Mouse (Mus musculus): ENCODE measurements around the gene Tbx2. TPM values are rescaled to one million over a fixed set of nuclear protein-coding genes. Genes with fewer than 3 reads are reported as not detected.

The Tbx2 gene
- polyA plus RNA-seq, 1 experiment from 2014 or later = 11.3 TPM

GRCm38 (mm10) chr11:85888451-85888961, 56.2 kb downstream of the Tbx2 start:
- Histone ChIP-seq H3K36me3 (ENCODE audit: control insufficient read depth, insufficient read depth, low read length) (0 out of 2 replicates have a peak, but pooled peaks cover 2% of the 10 kb centered on the region), H3K4me2 (ENCODE audit: low read depth, severe bottlenecking) (peak overlapping the region; percentile 53), H3K9ac (ENCODE audit: low read length) (peak overlapping the region; percentile 97), H3K27me3 (ENCODE audit: control insufficient read depth, insufficient read depth, low read length) (peaks cover 37% of the 10 kb centered on the region), H3K27ac (replicated peaks; ENCODE audit: low read depth, low read length) (peak overlapping the region; percentile 94), H3K4me3 (ENCODE audit: low read depth, low read length) (peak overlapping the region; percentile 61), H3K9me3 (ENCODE audit: control insufficient read depth, low read length) (no peaks in the 10 kb centered on the region), H3K4me1 (ENCODE audit: control insufficient read depth, insufficient read depth, low read length) (peaks cover 22% of the 10 kb centered on the region)
- 3% methylated on average over 26 of the region's 26 CpGs for WGBS
- ATAC-seq (ENCODE audit: insufficient number of reproducible peaks, low FRiP score, low TSS enrichment, low read depth) (no peak), DNase-seq (ENCODE audit: low spot score) (peak; percentile 71)

- Histone ChIP-seq H3K27me3 (ENCODE audit: control insufficient read depth, insufficient read depth, low read length) (peaks cover 41% of the 10 kb centered on the region), H3K4me1 (ENCODE audit: control insufficient read depth, insufficient read depth, low read length) (peaks cover 26% of the 10 kb centered on the region), H3K27ac (replicated peaks; ENCODE audit: low read depth, low read length) (peak overlapping the region; percentile 94)
These were observed 56.8 kb downstream of the Tbx2 start for GRCm38 (mm10) chr11:85889056-85889729.

GRCm38 (mm10) chr11:85889730-85890562, 57.6 kb downstream of the Tbx2 start:
- H3K4me1 ChIP-seq (ENCODE audit: control insufficient read depth, insufficient read depth, low read length) = peaks cover 30% of the 10 kb centered on the region
- peak overlapping the region; percentile 53 for H3K4me2 ChIP-seq (ENCODE audit: low read depth, severe bottlenecking)
- no peaks in the 10 kb centered on the region for H3K9me3 ChIP-seq (ENCODE audit: control insufficient read depth, low read length)
- DNase-seq (ENCODE audit: low spot score) (peak; percentile 73), ATAC-seq (ENCODE audit: insufficient number of reproducible peaks, low FRiP score, low TSS enrichment, low read depth) (peak; percentile 62; the same call in 1 of the 2 replicates)
- H3K4me3 ChIP-seq (ENCODE audit: low read depth, low read length) = peak overlapping the region; percentile 61
- 2% methylated on average over 44 of the region's 47 CpGs for WGBS
- H3K9ac ChIP-seq (ENCODE audit: low read length) = peak overlapping the region; percentile 97
- peaks cover 41% of the 10 kb centered on the region for H3K27me3 ChIP-seq (ENCODE audit: control insufficient read depth, insufficient read depth, low read length)
- peak overlapping the region; percentile 94 for H3K27ac ChIP-seq (replicated peaks; ENCODE audit: low read depth, low read length)
- 0 out of 2 replicates have a peak, but pooled peaks cover 2% of the 10 kb centered on the region for H3K36me3 ChIP-seq (ENCODE audit: control insufficient read depth, insufficient read depth, low read length)

More at GRCm38 (mm10) chr11:85889056-85889729, 56.8 kb downstream of the Tbx2 start:
- H3K9ac ChIP-seq (ENCODE audit: low read length) = peak overlapping the region; percentile 97
- 0 out of 2 replicates have a peak, but pooled peaks cover 2% of the 10 kb centered on the region for H3K36me3 ChIP-seq (ENCODE audit: control insufficient read depth, insufficient read depth, low read length)
- ATAC-seq (ENCODE audit: insufficient number of reproducible peaks, low FRiP score, low TSS enrichment, low read depth) (0 out of 2 replicates have a peak, but pooled peaks have one; percentile 6), DNase-seq (ENCODE audit: low spot score) (peak; percentile 52)
- H3K9me3 ChIP-seq (ENCODE audit: control insufficient read depth, low read length) = no peaks in the 10 kb centered on the region
- 18% methylated on average over 8 of the region's 8 CpGs for WGBS
- peak overlapping the region; percentile 53 for H3K4me2 ChIP-seq (ENCODE audit: low read depth, severe bottlenecking)
- H3K4me3 ChIP-seq (ENCODE audit: low read depth, low read length) = peak overlapping the region; percentile 61

GRCm38 (mm10) chr11:85890563-85890845, 58.2 kb downstream of the Tbx2 start:
- 0 out of 2 replicates have a peak, but pooled peaks cover 2% of the 10 kb centered on the region for H3K36me3 ChIP-seq (ENCODE audit: control insufficient read depth, insufficient read depth, low read length)
- no peaks in the 10 kb centered on the region for H3K9me3 ChIP-seq (ENCODE audit: control insufficient read depth, low read length)
- peak overlapping the region; percentile 53 for H3K4me2 ChIP-seq (ENCODE audit: low read depth, severe bottlenecking)
- peak overlapping the region; percentile 61 for H3K4me3 ChIP-seq (ENCODE audit: low read depth, low read length)
- no peak for DNase-seq (ENCODE audit: low spot score)
- 3% methylated on average over 13 of the region's 13 CpGs for WGBS
- peaks cover 41% of the 10 kb centered on the region for H3K27me3 ChIP-seq (ENCODE audit: control insufficient read depth, insufficient read depth, low read length)
- no peak for ATAC-seq (ENCODE audit: insufficient number of reproducible peaks, low FRiP score, low TSS enrichment, low read depth)
- peak overlapping the region; percentile 94 for H3K27ac ChIP-seq (replicated peaks; ENCODE audit: low read depth, low read length)
- H3K4me1 ChIP-seq (ENCODE audit: control insufficient read depth, insufficient read depth, low read length) = peaks cover 35% of the 10 kb centered on the region
- peak overlapping the region; percentile 97 for H3K9ac ChIP-seq (ENCODE audit: low read length)

- H3K4me3 ChIP-seq (ENCODE audit: low read depth, low read length) = peak overlapping the region; percentile 61
- H3K4me1 ChIP-seq (ENCODE audit: control insufficient read depth, insufficient read depth, low read length) = peaks cover 39% of the 10 kb centered on the region
- H3K4me2 ChIP-seq (ENCODE audit: low read depth, severe bottlenecking) = peak overlapping the region; percentile 53
- ATAC-seq (ENCODE audit: insufficient number of reproducible peaks, low FRiP score, low TSS enrichment, low read depth) = no peak
- H3K36me3 ChIP-seq (ENCODE audit: control insufficient read depth, insufficient read depth, low read length) = 0 out of 2 replicates have a peak, but pooled peaks cover 2% of the 10 kb centered on the region
- H3K9me3 ChIP-seq (ENCODE audit: control insufficient read depth, low read length) = no peaks in the 10 kb centered on the region
- peak; percentile 55 for DNase-seq (ENCODE audit: low spot score)
- peaks cover 43% of the 10 kb centered on the region for H3K27me3 ChIP-seq (ENCODE audit: control insufficient read depth, insufficient read depth, low read length)
- 2% methylated on average over 13 of the region's 13 CpGs for WGBS
- H3K9ac ChIP-seq (ENCODE audit: low read length) = peak overlapping the region; percentile 97
- peak overlapping the region; percentile 94 for H3K27ac ChIP-seq (replicated peaks; ENCODE audit: low read depth, low read length)
These were observed 58.8 kb downstream of the Tbx2 start for GRCm38 (mm10) chr11:85891010-85891691.

Other genes with a start within 250 kb of the Tbx2 start
- not detected in 2 replicates for gene Gm11444, start 17.8 kb downstream of the Tbx2 start, polyA plus RNA-seq (2014; fragmentation: Nextera tagmentation; extraction: Ambion mirVana)
- gene Tbx4, start 53.9 kb downstream of the Tbx2 start, polyA plus RNA-seq (2014; fragmentation: Nextera tagmentation; extraction: Ambion mirVana) = 36.3 and 36.7 TPM in 2 replicates